Mouse (Mus musculus) adrenal gland, adult (tissue): ENCODE measurements at regions not wholly inside any gene's neighbourhood (a gene's known extent, or its start where the extent isn't known, plus 50 kb on each side); places are given as distances from the start of the nearest gene placed in this dataset.
A peak's percentile ranks its signal among the peaks of the same experiment; 100 is the strongest.

Source experiments
- DNase-seq, 2 experiments: peaks; one replicate each; pipeline ENCODE4 v3.0.0; 2022 to 2023; ENCODE audit warnings: low spot score in 1 of 2; ENCODE audit not compliant: inconsistent age in 2 of 2

DNA sequence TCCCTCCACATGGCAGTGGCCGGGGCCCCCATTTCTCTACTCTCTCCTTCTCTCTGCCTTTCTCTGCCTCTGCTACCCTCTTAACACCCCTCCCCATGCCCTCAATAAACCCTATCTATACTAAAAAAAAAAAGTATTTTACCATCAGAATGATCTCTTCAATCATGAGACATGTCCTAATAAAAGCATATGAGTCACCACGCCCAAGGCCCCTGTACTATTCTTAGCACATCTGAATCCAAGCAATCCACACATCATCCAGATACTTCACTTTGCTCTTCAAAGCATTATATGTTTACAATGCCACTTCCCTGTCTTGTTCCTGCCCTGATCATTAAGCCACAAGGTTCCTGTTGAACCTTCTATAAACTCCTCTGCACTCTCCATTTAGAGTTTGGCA, 1245.0 kb upstream of the Dsel start:
- peak; percentile 16 to 72 for DNase-seq

DNA sequence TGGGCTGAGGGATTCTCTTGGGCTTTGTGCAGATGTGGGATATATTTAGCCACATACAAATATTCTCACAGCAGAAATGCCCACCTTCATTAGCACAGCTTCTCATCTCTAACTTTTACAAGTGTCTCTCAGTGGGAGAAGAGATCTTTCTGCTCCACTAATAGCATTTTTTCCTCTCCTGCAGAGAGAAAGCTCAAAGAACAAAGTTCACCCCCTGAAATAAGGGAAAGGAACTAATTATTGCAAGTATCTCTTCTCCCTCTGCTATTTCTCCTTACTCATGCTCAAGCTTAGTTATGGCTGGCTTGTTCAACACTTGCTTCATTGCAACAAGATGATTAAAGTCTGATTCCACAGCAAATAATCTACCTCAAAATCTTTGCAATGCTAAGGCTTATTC, 1231.4 kb upstream of the Dsel start:
- DNase-seq = no peak

DNA sequence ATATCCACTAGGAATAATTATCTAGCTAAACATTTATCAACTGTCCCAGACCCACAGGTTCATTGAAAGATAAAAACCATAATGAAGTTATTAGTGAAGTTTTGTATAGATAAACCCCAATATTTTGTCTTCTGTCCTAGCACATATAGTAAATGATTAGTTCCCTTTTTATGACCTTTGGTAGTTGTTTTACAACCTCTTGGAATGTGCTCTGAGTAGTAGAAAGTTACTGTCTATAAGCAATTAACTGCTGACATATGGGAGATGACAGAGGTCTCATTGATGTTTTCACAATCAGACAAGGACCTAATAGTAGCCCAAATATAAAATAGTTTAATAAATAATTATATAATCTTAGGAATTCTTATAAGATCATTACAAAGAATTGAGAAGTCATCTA, 1224.7 kb upstream of the Dsel start:
- no peak for DNase-seq
